Mouse (Mus musculus) NIH3T3 (cell line): ENCODE data around the gene Gm5244.

Source experiments
- DNase-seq: peaks from one replicate; pipeline ENCODE4 v3.0.0-alpha.2; 2012; ENCODE audit warnings: low read depth

Gene Gm5244

DNA sequence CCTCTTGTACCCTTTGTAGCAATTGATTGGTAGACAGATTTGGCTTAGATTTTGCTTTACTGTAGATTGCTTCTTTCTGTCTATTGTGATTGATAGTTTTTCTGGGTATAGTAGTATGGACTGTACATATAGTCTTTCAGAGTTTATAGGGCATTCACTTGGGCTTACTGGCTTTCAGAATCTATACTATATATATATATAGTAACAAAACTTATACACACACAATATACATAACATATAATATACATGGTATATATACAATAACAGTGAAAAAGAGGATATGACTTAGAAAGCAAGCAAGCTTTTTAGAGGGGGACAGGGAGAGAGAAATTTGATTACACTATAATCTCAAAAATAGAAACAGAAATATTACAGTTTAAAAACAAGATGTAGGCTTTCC lies at the start of gene Gm5244:
TSS of gene Gm5244 (plus strand) at position 301 of the 400 bp plus-strand sequence.
- DNase-seq: no peak

DNA sequence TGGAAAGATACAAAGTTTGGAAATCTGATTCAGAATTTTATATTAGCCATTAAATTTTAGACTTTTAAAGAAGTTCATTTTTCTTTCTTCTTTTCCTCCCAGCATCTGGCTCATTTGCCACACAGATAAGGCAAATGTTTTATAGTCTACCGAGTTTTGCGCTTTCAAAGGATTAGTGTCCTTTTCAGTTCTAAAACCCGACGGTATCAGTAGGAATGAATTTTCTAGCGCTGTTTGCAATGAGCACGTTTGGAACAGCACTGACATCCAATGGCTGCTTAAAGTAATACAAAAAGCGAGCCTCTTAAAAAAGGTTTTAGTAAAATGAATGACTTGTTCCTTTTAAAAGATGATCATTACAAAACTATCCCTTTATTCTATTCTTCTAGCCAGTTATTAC lies 49.4 kb upstream of the Gm5244 start:
- peak; percentile 82 for DNase-seq

DNA sequence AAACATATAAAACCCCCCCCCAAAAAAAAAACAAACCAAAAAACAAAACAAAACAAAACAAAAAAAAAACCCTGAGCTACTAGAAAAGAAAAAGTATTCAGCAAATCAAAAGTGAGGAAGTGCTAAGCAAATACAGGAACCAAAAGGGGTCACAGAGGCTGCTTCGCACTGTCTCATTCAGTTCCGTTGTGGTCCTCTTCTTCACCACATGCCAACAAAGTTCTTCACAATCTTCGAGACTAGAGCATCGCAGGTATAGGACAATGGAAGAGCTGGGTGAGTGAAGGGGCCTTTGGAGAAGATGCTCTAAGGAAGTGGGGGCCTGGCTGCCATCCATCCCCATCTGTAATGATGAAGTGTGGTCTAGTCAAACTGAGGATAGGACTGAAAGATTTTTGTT lies 48.1 kb upstream of the Gm5244 start:
- no peak for DNase-seq

- no peak for DNase-seq
Observed at GRCm38 (mm10) chr19:12799081-12799480, 47.4 kb upstream of the Gm5244 start.

DNA sequence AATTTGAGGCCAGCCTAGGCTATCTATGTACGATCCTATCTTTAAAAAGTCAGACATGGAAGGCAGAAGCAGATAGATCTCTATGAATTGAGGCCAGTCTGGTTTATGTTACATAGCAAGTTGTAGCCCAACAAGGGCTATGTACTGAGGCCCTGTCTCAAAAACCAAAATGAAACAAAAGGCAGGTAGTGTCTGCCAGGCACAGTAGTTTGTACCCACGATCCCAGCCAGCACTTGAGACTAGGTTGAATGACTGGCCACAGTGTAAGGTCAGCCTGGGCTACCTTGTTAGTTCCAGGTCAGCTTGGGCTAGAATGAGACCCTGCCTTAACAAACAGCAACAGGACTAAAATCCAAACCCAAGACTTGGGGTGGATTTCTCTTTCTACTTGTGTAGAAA lies 45.9 kb upstream of the Gm5244 start:
- no peak for DNase-seq

GRCm38 (mm10) chr19:12801046-12801445 lies 45.4 kb upstream of the Gm5244 start:
- no peak for DNase-seq

- DNase-seq: no peak
Observed at GRCm38 (mm10) chr19:12802830-12803229, 43.7 kb upstream of the Gm5244 start.

DNA sequence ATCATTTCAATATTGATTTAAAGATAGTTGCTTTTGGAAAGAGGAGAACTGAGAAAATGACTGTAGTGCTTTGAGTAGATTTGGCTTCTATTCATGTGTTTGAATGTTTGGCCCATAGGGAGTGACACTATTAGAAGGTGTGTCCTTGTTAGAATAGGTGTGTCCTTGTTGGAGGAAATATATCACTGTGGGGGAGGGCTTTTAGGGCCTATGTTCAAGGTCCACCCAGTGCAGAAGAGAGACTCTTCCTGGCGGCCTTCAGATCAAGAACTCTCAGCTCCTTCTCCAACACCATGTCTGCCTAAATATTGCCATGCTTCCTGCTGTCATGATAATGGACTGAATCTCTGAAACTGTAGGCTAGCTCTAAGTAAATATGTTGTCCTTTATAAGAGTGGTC lies 42.2 kb upstream of the Gm5244 start:
- DNase-seq: no peak

GRCm38 (mm10) chr19:12805730-12806129 lies 40.8 kb upstream of the Gm5244 start:
- peak; percentile 74 for DNase-seq

DNA sequence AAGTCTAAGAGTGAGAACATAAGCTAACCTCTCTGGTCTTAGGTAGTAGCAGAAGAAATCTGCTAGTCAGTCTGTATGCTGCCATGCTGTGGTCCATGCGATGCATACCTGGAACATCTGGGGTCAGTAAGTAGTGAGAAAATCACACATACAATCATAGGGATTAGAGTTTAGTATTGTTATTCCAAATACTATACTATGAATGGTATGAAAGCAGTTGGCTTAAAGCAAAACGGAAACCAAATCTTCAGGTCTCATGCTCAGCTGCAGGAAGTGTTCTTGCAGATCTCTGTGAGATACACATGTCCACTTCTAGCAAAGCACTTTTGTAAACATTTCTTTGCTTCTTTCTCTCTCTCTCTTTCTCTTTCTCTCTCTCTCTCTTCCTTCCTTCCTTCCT lies 40.3 kb upstream of the Gm5244 start:
- DNase-seq: no peak

GRCm38 (mm10) chr19:12812644-12813364 lies 33.7 kb upstream of the Gm5244 start:
- DNase-seq: no peak

GRCm38 (mm10) chr19:12813883-12814282 lies 32.6 kb upstream of the Gm5244 start:
- no peak for DNase-seq

GRCm38 (mm10) chr19:12818507-12818906 lies 28.0 kb upstream of the Gm5244 start:
- DNase-seq: no peak

GRCm38 (mm10) chr19:12820383-12820782 lies 26.1 kb upstream of the Gm5244 start:
- peak; percentile 85 for DNase-seq

- peak; percentile 43 for DNase-seq
Observed at GRCm38 (mm10) chr19:12824549-12824948, 21.9 kb upstream of the Gm5244 start.

GRCm38 (mm10) chr19:12830823-12831430 lies 15.6 kb upstream of the Gm5244 start:
- DNase-seq: no peak

- DNase-seq: no peak
Observed at GRCm38 (mm10) chr19:12831559-12831958, 14.9 kb upstream of the Gm5244 start.

DNA sequence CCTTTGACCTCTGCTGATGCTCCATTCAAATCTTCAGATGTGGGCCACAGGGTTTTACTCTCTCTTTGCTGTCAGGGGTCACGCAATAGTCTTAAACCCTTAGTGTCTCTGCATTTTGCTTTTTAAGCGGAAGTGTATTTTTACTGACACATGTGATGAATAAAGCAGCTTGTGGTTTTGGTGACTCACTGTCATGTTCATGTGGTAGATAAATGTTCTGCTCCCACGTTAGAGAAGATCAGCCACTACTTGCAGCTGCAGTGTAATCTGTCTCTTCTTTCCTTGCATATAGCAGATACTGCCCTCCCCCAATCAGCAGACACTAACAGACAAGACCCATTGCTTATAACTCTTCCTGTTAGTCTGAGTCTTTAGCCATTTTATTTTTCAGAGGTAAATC lies 12.9 kb upstream of the Gm5244 start:
- DNase-seq: peak; percentile 75

DNA sequence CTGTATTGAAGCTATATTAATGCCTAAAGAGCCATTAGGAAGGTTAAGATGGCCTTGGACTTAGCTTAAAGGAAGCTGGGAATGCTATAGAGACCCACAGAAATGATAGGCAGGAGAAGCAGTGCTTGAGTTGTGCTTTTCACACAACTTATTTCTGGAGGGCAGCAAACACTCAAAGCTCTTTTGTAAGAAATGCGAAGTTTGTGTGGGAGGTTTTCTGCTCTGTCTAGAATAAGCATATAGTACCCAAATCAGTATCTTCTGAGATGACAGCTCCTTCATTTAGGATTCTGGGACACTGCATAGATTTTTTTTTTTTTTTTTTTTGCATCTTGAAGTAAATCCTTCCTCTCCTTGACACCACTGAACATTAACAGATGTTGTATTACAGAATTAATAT lies 8.0 kb upstream of the Gm5244 start:
- DNase-seq: no peak

GRCm38 (mm10) chr19:12856983-12857382 lies 10.5 kb downstream of the Gm5244 start, which contains the start of gene Olfr1444:
TSS of gene Olfr1444 (plus strand) at chr19:12857283.
- no peak for DNase-seq

DNA sequence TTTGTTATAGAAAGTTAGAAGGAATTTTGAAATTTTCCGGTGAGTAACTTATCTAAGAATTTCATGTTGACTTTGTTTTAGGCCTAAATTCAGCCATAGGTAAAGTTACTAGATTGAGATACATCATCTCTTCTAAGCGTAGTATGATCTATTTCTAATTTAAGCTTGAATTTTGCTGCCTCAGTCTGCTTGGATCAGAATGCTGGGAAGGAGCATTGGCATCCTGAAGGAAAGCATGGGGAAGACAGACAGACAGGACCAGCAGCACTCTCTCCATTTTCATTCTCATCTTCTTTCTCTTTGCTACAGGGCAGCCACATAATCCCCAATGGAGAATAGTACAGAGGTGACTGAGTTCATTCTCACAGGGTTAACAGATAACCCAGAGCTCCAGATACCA lies 37.1 kb downstream of the Gm5244 start, which contains the start of gene Olfr1445:
TSS of gene Olfr1445 (plus strand) at position 301 of the 400 bp plus-strand sequence.
- no peak for DNase-seq

- no peak for DNase-seq
Observed at GRCm38 (mm10) chr19:12893424-12893823, 46.9 kb downstream of the Gm5244 start, which contains the start of gene Olfr1446. TSS of gene Olfr1446 (minus strand) at chr19:12893524.
